Mouse (Mus musculus) midbrain, embryonic 11.5 days (tissue): ENCODE measurements at regions not wholly inside any gene's neighbourhood (a gene's known extent, or its start where the extent isn't known, plus 50 kb on each side); places are given as distances from the start of the nearest gene placed in this dataset.

Experiments used
- ATAC-seq: fragments of 200-750 bp; cut with Nextera tagmentation; 2 replicates; pipeline ENCODE4 v1.8.0; 2017; ENCODE audit warnings: moderate TSS enrichment, moderate library complexity; ENCODE audit not compliant: low FRiP score
- DNase-seq: peaks from one replicate; pipeline ENCODE4 v3.0.0; 2015; ENCODE audit warnings: low spot score; ENCODE audit errors: missing footprints
- H3K27ac ChIP-seq: fragments of 300-500 bp; sonication (generic); 2 replicates; pipeline ENCODE4 v1.5.1; 2014; ENCODE audit warnings: low read depth, low read length
- H3K27me3 ChIP-seq: fragments of 300-500 bp; sonication (generic); 2 replicates; pipeline ENCODE4 v1.6.1; 2014; ENCODE audit warnings: mild to moderate bottlenecking, low read length, moderate library complexity, mixed read lengths; ENCODE audit not compliant: control insufficient read depth, insufficient read depth
- H3K36me3 ChIP-seq: fragments of 300-500 bp; sonication (generic); 2 replicates; pipeline ENCODE4 v1.6.1; 2014; ENCODE audit warnings: mild to moderate bottlenecking, low read length, moderate library complexity, mixed read lengths; ENCODE audit not compliant: control insufficient read depth, insufficient read depth
- H3K4me1 ChIP-seq: fragments of 300-500 bp; sonication (generic); 2 replicates; pipeline ENCODE4 v1.6.1; 2014; ENCODE audit warnings: low read length; ENCODE audit not compliant: control insufficient read depth, insufficient read depth
- H3K4me2 ChIP-seq: fragments of 300-500 bp; sonication (generic); 2 replicates; pipeline ENCODE4 v1.6.1; 2014; ENCODE audit warnings: mild to moderate bottlenecking, moderate library complexity
- H3K4me3 ChIP-seq: fragments of 300-500 bp; sonication (generic); 2 replicates; pipeline ENCODE4 v1.5.1; 2014; ENCODE audit warnings: low read depth, low read length
- H3K9ac ChIP-seq: fragments of 300-500 bp; sonication (generic); 2 replicates; pipeline ENCODE4 v1.6.1; 2014; ENCODE audit warnings: low read length
- H3K9me3 ChIP-seq: fragments of 300-500 bp; sonication (generic); 2 replicates; pipeline ENCODE4 v1.6.1; 2016; ENCODE audit warnings: low read length; ENCODE audit not compliant: control insufficient read depth
- WGBS: fragments of 180-500 bp; shearing (Covaris S2); extraction: QIAGEN DNeasy Blood & Tissue Kit; methylation state at CpG from one replicate; pipeline ENCODE4 v1.1.7; 2014; 5-methylcytosine and 5-hydroxymethylcytosine counted together

- Histone ChIP-seq H3K27ac (no peak overlapping the region), H3K36me3 (no peaks in the 10 kb centered on the region), H3K27me3 (no peaks in the 10 kb centered on the region), H3K9ac (no peak overlapping the region), H3K4me2 (no peak overlapping the region), H3K4me3 (no peak overlapping the region), H3K9me3 (no peaks in the 10 kb centered on the region), H3K4me1 (no peaks in the 10 kb centered on the region)
- 43% methylated on average over 3 of the region's 3 CpGs for WGBS
- no peak for DNase-seq
- no peak for ATAC-seq
Measured at GRCm38 (mm10) chrX:10904889-10905288, 190.1 kb downstream of the Mid1ip1 start.

GRCm38 (mm10) chrX:10911127-10912061 is 196.6 kb downstream of the Mid1ip1 start:
- WGBS: 85% methylated on average over 14 of the region's 14 CpGs
- H3K27me3 ChIP-seq: no peaks in the 10 kb centered on the region
- ATAC-seq (no peak), DNase-seq (no peak)
- no peaks in the 10 kb centered on the region for H3K4me1 ChIP-seq
- H3K4me3 ChIP-seq: no peak overlapping the region
- no peak overlapping the region for H3K9ac ChIP-seq
- H3K4me2 ChIP-seq: no peak overlapping the region
- no peaks in the 10 kb centered on the region for H3K36me3 ChIP-seq
- H3K9me3 ChIP-seq: no peaks in the 10 kb centered on the region
- no peak overlapping the region for H3K27ac ChIP-seq
